Mouse (Mus musculus): ENCODE measurements around the gene Wdr13. TPM values are rescaled to one million over a fixed set of nuclear protein-coding genes. Genes with fewer than 3 reads are reported as not detected.

Gene Wdr13
- total and polyA plus RNA-seq, 3 experiments, result 29.6 to 46.8 TPM; not detected in 1

DNA sequence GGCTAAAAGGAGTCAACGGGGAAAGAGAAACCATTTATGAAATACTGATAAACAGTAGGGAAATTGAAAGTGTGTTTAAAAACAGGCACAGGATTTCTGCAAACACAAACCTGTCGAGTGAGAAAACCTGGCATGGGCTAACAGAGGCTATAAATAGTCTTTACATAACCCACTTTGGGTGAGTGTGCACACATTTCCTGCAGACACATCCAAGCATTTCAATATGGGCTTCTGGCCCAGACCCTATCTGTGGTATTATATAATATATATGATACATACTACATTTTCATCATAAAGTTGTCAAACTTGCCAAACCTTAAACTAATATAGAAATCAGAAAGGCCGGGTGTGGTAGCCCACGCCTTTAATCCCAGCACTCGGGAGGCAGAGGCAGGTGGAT, 30.4 kb upstream of the Wdr13 start:
- no peak for DNase-seq (ENCODE audit: low read depth, low spot score)
- Histone ChIP-seq H3K9ac (ENCODE audit: control insufficient read depth, low read depth, low read length, poor library complexity, severe bottlenecking) (no peak overlapping the region), H3K27ac (ENCODE audit: control insufficient read depth, low read depth, low read length) (no peak overlapping the region), H3K4me1 (ENCODE audit: control insufficient read depth in 1 of 2, insufficient read depth in 2 of 2, low read length in 2 of 2) (peaks cover 2 to 5% of the 10 kb centered on the region in 2 experiments; a peak in 2 of 4 replicates), H3K27me3 (ENCODE audit: control insufficient read depth in 1 of 2, insufficient read depth in 2 of 2, low read length in 2 of 2) (no peaks in the 10 kb centered on the region), H3K9me3 (replicated peaks; ENCODE audit: insufficient read depth, low read length) (no peaks in the 10 kb centered on the region), H3K4me3 (ENCODE audit: control insufficient read depth in 1 of 2, insufficient read depth in 1 of 2, low read depth in 2 of 2, low read length in 2 of 2) (no peak overlapping the region), H3K79me2 (ENCODE audit: control insufficient read depth, insufficient read depth, low read length, poor library complexity) (no peaks in the 10 kb centered on the region), H3K36me3 (ENCODE audit: control insufficient read depth in 1 of 2, insufficient read depth in 2 of 2, low read length in 2 of 2) (peaks cover 6 to 13% of the 10 kb centered on the region in 2 experiments; a peak in 3 of 4 replicates)
- TF ChIP-seq ZKSCAN1 (IDR thresholded peaks at IDR 0.05; ENCODE audit: low read depth, low read length) (no peak), TBP (IDR thresholded peaks at IDR 0.05; ENCODE audit: low read depth, low read length) (no peak), NRF1 (IDR thresholded peaks at IDR 0.05; ENCODE audit: insufficient read depth, low read depth, low read length, poor library complexity, severe bottlenecking) (no peak)

DNA sequence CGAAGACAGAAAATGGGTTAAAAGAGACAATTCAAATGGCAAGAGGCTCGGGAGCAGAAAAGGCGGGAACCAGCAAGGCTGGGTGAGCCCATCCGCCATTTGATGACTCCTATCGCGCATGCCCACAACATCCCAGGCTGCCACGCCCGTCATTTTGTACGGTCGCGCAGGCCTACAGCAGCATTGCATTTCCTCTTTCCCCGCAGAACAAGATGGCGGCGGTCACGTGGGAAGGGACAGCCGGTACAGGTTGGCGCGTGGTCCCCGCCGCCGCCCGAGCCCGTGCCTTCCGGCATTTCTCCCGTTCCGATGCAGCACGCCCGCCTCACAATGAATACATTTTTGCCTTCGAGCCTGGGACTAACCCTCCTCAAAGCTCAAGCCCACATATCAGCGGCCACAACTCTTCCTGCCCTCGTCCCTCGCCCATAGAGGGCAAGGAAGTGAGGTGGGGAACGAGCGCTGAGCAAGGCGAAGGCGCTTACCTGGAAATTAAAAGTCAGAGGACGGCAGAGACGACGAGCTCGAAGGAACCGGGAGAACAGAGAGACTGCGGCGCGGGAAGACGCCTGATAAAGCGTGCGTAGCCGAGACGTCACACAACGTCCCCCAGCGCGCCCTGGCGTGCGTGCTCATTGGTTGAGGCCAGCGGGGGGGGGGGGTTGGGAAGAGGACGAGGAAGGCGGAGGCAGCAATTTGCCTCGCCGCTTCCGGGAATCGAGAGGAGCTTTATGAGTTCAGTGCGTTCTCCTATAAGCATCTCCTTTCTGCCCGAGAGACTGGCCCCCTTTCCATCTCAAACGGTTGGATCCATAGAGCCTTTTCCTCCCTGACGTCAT, 12.7 kb upstream of the Wdr13 start, which contains the start of gene Rbm3:
TSS of gene Rbm3 (minus strand) at position 728 of the 839 bp plus-strand sequence.
- H3K27ac ChIP-seq (ENCODE audit: control insufficient read depth, low read depth, low read length), result peak within 1 kb of the TSS; percentile 99
- H3K4me3 ChIP-seq (ENCODE audit: control insufficient read depth in 1 of 2, insufficient read depth in 1 of 2, low read depth in 2 of 2, low read length in 2 of 2), result peak within 1 kb of the TSS; percentile 76 to 93
- H3K79me2 ChIP-seq (ENCODE audit: control insufficient read depth, insufficient read depth, low read length, poor library complexity), result peaks cover 25% of the 10 kb centered on the region
- H3K4me1 ChIP-seq (ENCODE audit: control insufficient read depth in 1 of 2, insufficient read depth in 2 of 2, low read length in 2 of 2), result peaks cover 0 to 7% of the 10 kb centered on the region in 2 experiments; a peak in 2 of 4 replicates
- H3K27me3 ChIP-seq (ENCODE audit: control insufficient read depth in 1 of 2, insufficient read depth in 2 of 2, low read length in 2 of 2), result no peaks in the 10 kb centered on the region
- peaks cover 19 to 32% of the 10 kb centered on the region in 2 experiments for H3K36me3 ChIP-seq (ENCODE audit: control insufficient read depth in 1 of 2, insufficient read depth in 2 of 2, low read length in 2 of 2)
- DNase-seq (ENCODE audit: low read depth, low spot score), result peak; percentile 97
- peak within 1 kb of the TSS; percentile 96 for H3K9ac ChIP-seq (ENCODE audit: control insufficient read depth, low read depth, low read length, poor library complexity, severe bottlenecking)
- H3K9me3 ChIP-seq (replicated peaks; ENCODE audit: insufficient read depth, low read length), result no peaks in the 10 kb centered on the region
- TF ChIP-seq USF1 (IDR thresholded peaks at IDR 0.05; ENCODE audit: low read depth, low read length) (no peak), KAT2A (conservative IDR thresholded peaks at IDR 0.05; ENCODE audit: low read depth, low read length) (no peak), UBTF (IDR thresholded peaks at IDR 0.05; ENCODE audit: borderline replicate concordance, insufficient read depth, low read depth, low read length) (no peak), MYC (IDR thresholded peaks at IDR 0.05; ENCODE audit: low read depth, low read length) (no peak), JUND (IDR thresholded peaks at IDR 0.05; ENCODE audit: low read depth, low read length) (no peak), USF2 (IDR thresholded peaks at IDR 0.05; ENCODE audit: borderline replicate concordance in 1 of 2, insufficient read depth in 1 of 2, low read depth in 1 of 2, low read length in 2 of 2) (peak in 1 of 2 experiments; percentile 27; a peak in 1 of 4 replicates), POLR2A (IDR thresholded peaks at IDR 0.05; ENCODE audit: control insufficient read depth in 1 of 2, insufficient read depth in 1 of 2, low read depth in 1 of 2, low read length in 2 of 2, poor library complexity in 1 of 2) (peak; percentile 84 to 98; a peak in 3 of 4 replicates), NRF1 (IDR thresholded peaks at IDR 0.05; ENCODE audit: insufficient read depth, low read depth, low read length, poor library complexity, severe bottlenecking) (no peak), MAFK (IDR thresholded peaks at IDR 0.05; ENCODE audit: borderline replicate concordance, low read depth, low read length) (no peak), POLR2AphosphoS5 (IDR thresholded peaks at IDR 0.05; ENCODE audit: borderline replicate concordance, low read depth, low read length) (peak; percentile 83), BHLHE40 (IDR thresholded peaks at IDR 0.05; ENCODE audit: borderline replicate concordance, low read depth, low read length) (no peak), NELFE (IDR thresholded peaks at IDR 0.05; ENCODE audit: low read depth, low read length) (no peak), TBP (IDR thresholded peaks at IDR 0.05; ENCODE audit: low read depth, low read length) (peak; percentile 96), ZMIZ1 (IDR thresholded peaks at IDR 0.05; ENCODE audit: low read depth, low read length) (no peak), CTCF (IDR thresholded peaks at IDR 0.05 in 2 of 3, conservative IDR thresholded peaks at IDR 0.05 in 1 of 3; ENCODE audit: control insufficient read depth in 1 of 3, insufficient read depth in 1 of 3, low read depth in 2 of 3, low read length in 3 of 3, poor library complexity in 1 of 3, severe bottlenecking in 1 of 3) (no peak), MAX (IDR thresholded peaks at IDR 0.05; ENCODE audit: low read length) (no peak), GATA1 (IDR thresholded peaks at IDR 0.05; ENCODE audit: low read depth, low read length) (no peak), MAZ (IDR thresholded peaks at IDR 0.05; ENCODE audit: low read depth, low read length) (no peak)

All from MEL (cell line).